Mouse (Mus musculus) granulocyte monocyte progenitor cell, adult 5-6 weeks (primary cell): ENCODE measurements around the gene Simc1. TPM values are rescaled to one million over a fixed set of nuclear protein-coding genes. Genes with fewer than 3 reads are reported as not detected.
A peak's percentile ranks its signal among the peaks of the same experiment; 100 is the strongest.
"Not testable (repeated sequence)": the region's sequence is repeated elsewhere in the genome, so short reads cannot be mapped to it uniquely, and the experiment has no call there.

Experiments used
- ATAC-seq: replicated peaks from 2 replicates; pipeline ENCODE4 v1.8.0; 2016; ENCODE audit warnings: mild to moderate bottlenecking, moderate TSS enrichment, inconsistent platforms; ENCODE audit not compliant: poor library complexity, severe bottlenecking
- total RNA-seq, 2 experiments: library from RNA; stranded (forward) in 1 of 2; stranded (reverse) in 1 of 2; fragments of 200-712, 200-1000 nt in 1 of 2; fragments of >200 nt in 1 of 2; fragmentation: Nextera tagmentation in 1 of 2; gene quantifications; 2 replicates each; pipeline ENCODE4 v1.2.3; 2014 to 2017

Simc1 gene
- 10.6 and 16.1 TPM in 2 replicates for total RNA-seq (2014; fragmentation: Nextera tagmentation)
- 6.3 and 7.5 TPM in 2 replicates for total RNA-seq (2017)

- ATAC-seq, result peak; percentile 90
Observed at GRCm38 (mm10) chr13:54503604-54504521, at the start of gene Simc1. Gene Simc1, plus strand, starts transcription at chr13:54503779.

- ATAC-seq, result no peak; the same call in 1 of the 2 replicates
Observed at GRCm38 (mm10) chr13:54457062-54457461, 46.5 kb upstream of the Simc1 start.

- ATAC-seq, result no peak
Observed at GRCm38 (mm10) chr13:54459282-54459681, 44.3 kb upstream of the Simc1 start.

GRCm38 (mm10) chr13:54468098-54469011 is 35.2 kb upstream of the Simc1 start, which contains the start of gene Thoc3:
Gene Thoc3, minus strand, starts transcription at chr13:54468849.
- ATAC-seq, result peak; percentile 100

- ATAC-seq, result no peak
Observed at GRCm38 (mm10) chr13:54469012-54469354, 34.6 kb upstream of the Simc1 start.

GRCm38 (mm10) chr13:54471967-54472366 is 31.6 kb upstream of the Simc1 start:
- ATAC-seq, result no peak

- no peak for ATAC-seq
Observed at GRCm38 (mm10) chr13:54474996-54475395, 28.6 kb upstream of the Simc1 start.

- peak; percentile 99 for ATAC-seq
Observed at GRCm38 (mm10) chr13:54475702-54476101, 27.9 kb upstream of the Simc1 start.

GRCm38 (mm10) chr13:54479286-54479685 is 24.3 kb upstream of the Simc1 start:
- no peak for ATAC-seq

- no peak for ATAC-seq
Observed at GRCm38 (mm10) chr13:54481498-54481897, 22.1 kb upstream of the Simc1 start.

- ATAC-seq, result no peak
Observed at GRCm38 (mm10) chr13:54490411-54490810, 13.2 kb upstream of the Simc1 start.

- no peak for ATAC-seq
Observed at GRCm38 (mm10) chr13:54491381-54491780, 12.2 kb upstream of the Simc1 start.

- ATAC-seq, result not testable (repeated sequence)
Observed at GRCm38 (mm10) chr13:54499551-54499950, 4.0 kb upstream of the Simc1 start.

- ATAC-seq, result no peak
Observed at GRCm38 (mm10) chr13:54501352-54501751, 2.2 kb upstream of the Simc1 start.

GRCm38 (mm10) chr13:54501957-54502690 is 1.5 kb upstream of the Simc1 start:
- ATAC-seq, result no peak

- ATAC-seq, result no peak; the same call in 1 of the 2 replicates
Observed at GRCm38 (mm10) chr13:54503278-54503603, 338 bp upstream of the Simc1 start.

GRCm38 (mm10) chr13:54504611-54505260 is 1.2 kb downstream of the Simc1 start:
- no peak for ATAC-seq

GRCm38 (mm10) chr13:54505920-54506319 is 2.3 kb downstream of the Simc1 start:
- ATAC-seq, result no peak

- ATAC-seq, result 0 out of 2 replicates have a peak, but pooled peaks have one; percentile 22
Observed at GRCm38 (mm10) chr13:54520221-54520620, 16.6 kb downstream of the Simc1 start.

- ATAC-seq, result no peak
Observed at GRCm38 (mm10) chr13:54521181-54521580, 17.6 kb downstream of the Simc1 start.
